Mouse (Mus musculus) cerebellum, postnatal 14 days (tissue): ENCODE results near the gene Hbb-bt.
A peak's percentile ranks its signal among the peaks of the same experiment; 100 is the strongest.
"Not testable (repeated sequence)": the region's sequence is repeated elsewhere in the genome, so short reads cannot be mapped to it uniquely, and the experiment has no call there.

Source experiments
- DNase-seq, 2 experiments: peaks; one replicate each; pipeline ENCODE4 v3.0.0; 2021; ENCODE audit warnings: mixed read lengths in 2 of 2

Hbb-bt gene

GRCm38 (mm10) chr7:103808120-103808519, 5.7 kb downstream of the Hbb-bt start:
- DNase-seq, result not testable (repeated sequence)

GRCm38 (mm10) chr7:103806856-103807255, 6.9 kb downstream of the Hbb-bt start:
- peak; percentile 2 to 4 for DNase-seq

GRCm38 (mm10) chr7:103792669-103793388, 21.0 kb downstream of the Hbb-bt start:
- no peak for DNase-seq

- no peak for DNase-seq
These were observed 22.1 kb downstream of the Hbb-bt start, which contains the start of gene Olfr67 for GRCm38 (mm10) chr7:103791721-103792120. TSS of gene Olfr67 (minus strand) at chr7:103791821.

GRCm38 (mm10) chr7:103779598-103779997, 34.2 kb downstream of the Hbb-bt start, which contains the start of gene Olfr68:
TSS of gene Olfr68 (minus strand) at chr7:103779698.
- DNase-seq, result no peak

GRCm38 (mm10) chr7:103777652-103778051, 36.1 kb downstream of the Hbb-bt start:
- not testable (repeated sequence) for DNase-seq

- no peak for DNase-seq
These were observed 42.3 kb downstream of the Hbb-bt start, which contains the start of gene Olfr69 for GRCm38 (mm10) chr7:103771494-103771893. TSS of gene Olfr69 (minus strand) at chr7:103771594.

GRCm38 (mm10) chr7:103767687-103768086, 46.1 kb downstream of the Hbb-bt start:
- not testable (repeated sequence) for DNase-seq
